Mouse (Mus musculus): ENCODE measurements around the gene Fam222b. TPM values are rescaled to one million over a fixed set of nuclear protein-coding genes. Genes with fewer than 3 reads are reported as not detected.

The Fam222b gene
- polyA plus RNA-seq, 1 experiment from 2014 or later = 21.8 TPM

DNA sequence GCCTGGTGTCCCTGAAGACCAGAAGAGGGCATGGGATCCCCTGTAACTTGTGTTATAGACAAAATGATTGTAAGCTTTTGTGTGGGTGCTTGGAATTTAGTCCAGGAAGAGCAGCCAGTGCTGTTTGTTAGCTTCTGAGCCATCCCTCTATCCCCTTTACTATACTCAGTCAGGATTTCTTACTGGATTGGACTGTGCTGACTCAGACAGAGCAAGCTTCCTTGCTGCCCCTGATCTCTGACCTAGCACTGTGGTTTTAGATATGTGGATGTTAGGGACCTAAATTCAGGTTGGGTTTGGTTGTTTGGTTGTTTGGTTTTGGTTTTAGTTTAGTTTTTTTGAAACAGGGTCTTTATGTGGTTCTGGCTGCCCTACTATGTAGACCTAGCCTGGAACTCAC, 24.0 kb downstream of the Fam222b start:
- ATAC-seq (ENCODE audit: insufficient number of reproducible peaks, low FRiP score, low TSS enrichment, low read depth) (no peak), DNase-seq (ENCODE audit: low spot score) (no peak)
- H3K4me3 ChIP-seq (ENCODE audit: low read depth, low read length) = no peak overlapping the region
- H3K4me2 ChIP-seq (ENCODE audit: low read depth, severe bottlenecking) = no peak overlapping the region
- no peaks in the 10 kb centered on the region for H3K36me3 ChIP-seq (ENCODE audit: control insufficient read depth, insufficient read depth, low read length)
- no peak overlapping the region for H3K9ac ChIP-seq (ENCODE audit: low read length)
- no peaks in the 10 kb centered on the region for H3K27me3 ChIP-seq (ENCODE audit: control insufficient read depth, insufficient read depth, low read length)
- H3K9me3 ChIP-seq (ENCODE audit: control insufficient read depth, low read length) = no peaks in the 10 kb centered on the region
- H3K27ac ChIP-seq (replicated peaks; ENCODE audit: low read depth, low read length) = no peak overlapping the region
- H3K4me1 ChIP-seq (ENCODE audit: control insufficient read depth, insufficient read depth, low read length) = peaks cover 6% of the 10 kb centered on the region

DNA sequence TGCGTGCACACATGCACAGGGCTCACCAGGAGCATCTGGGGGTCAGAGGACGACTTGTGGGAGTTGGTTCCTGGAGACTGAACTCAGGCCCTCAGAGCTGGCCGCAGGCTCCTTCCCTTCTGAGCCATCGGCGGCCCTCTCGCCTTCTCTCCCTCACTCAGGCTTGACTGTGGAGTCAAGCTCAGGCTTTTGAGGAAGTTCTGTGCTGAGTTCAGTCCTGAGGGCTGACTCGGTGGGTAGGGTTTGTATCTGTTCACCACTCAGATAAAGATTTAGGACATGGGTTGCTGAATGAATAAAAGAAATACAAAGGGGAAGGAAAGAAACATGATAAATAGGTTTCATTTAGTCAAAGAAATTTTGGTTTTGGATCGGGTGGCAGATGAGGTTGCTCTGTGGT, 25.4 kb downstream of the Fam222b start:
- no peaks in the 10 kb centered on the region for H3K27me3 ChIP-seq (ENCODE audit: control insufficient read depth, insufficient read depth, low read length)
- no peaks in the 10 kb centered on the region for H3K36me3 ChIP-seq (ENCODE audit: control insufficient read depth, insufficient read depth, low read length)
- no peak for ATAC-seq (ENCODE audit: insufficient number of reproducible peaks, low FRiP score, low TSS enrichment, low read depth)
- H3K9me3 ChIP-seq (ENCODE audit: control insufficient read depth, low read length) = no peaks in the 10 kb centered on the region
- H3K4me1 ChIP-seq (ENCODE audit: control insufficient read depth, insufficient read depth, low read length) = peaks cover 6% of the 10 kb centered on the region
- H3K27ac ChIP-seq (replicated peaks; ENCODE audit: low read depth, low read length) = no peak overlapping the region
- WGBS = 88% methylated on average over 8 of the region's 8 CpGs
- DNase-seq (ENCODE audit: low spot score) = no peak
- H3K4me2 ChIP-seq (ENCODE audit: low read depth, severe bottlenecking) = no peak overlapping the region
- H3K9ac ChIP-seq (ENCODE audit: low read length) = no peak overlapping the region
- H3K4me3 ChIP-seq (ENCODE audit: low read depth, low read length) = no peak overlapping the region

DNA sequence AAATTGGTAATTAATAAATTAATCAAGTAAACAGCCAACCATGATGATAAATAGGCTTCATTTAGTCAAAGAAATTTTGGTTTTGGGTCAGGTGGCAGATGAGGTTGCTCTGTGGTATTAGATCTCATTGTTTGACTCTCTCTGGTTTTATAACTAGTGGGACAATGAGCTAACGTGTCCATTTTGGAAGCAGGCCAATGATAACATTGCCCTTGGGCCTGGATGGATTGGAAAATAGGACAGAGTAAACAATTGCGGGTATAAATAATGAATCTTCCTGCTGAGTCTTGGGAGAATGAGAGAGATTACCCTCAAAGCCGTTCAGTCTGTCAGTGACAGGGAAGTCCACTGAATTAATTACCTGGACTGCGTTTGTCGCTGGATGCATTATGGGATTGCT, 26.7 kb downstream of the Fam222b start:
- Histone ChIP-seq H3K9me3 (ENCODE audit: control insufficient read depth, low read length) (no peaks in the 10 kb centered on the region), H3K9ac (ENCODE audit: low read length) (no peak overlapping the region), H3K4me1 (ENCODE audit: control insufficient read depth, insufficient read depth, low read length) (peaks cover 4% of the 10 kb centered on the region), H3K4me2 (ENCODE audit: low read depth, severe bottlenecking) (no peak overlapping the region), H3K4me3 (ENCODE audit: low read depth, low read length) (no peak overlapping the region), H3K36me3 (ENCODE audit: control insufficient read depth, insufficient read depth, low read length) (no peaks in the 10 kb centered on the region), H3K27ac (replicated peaks; ENCODE audit: low read depth, low read length) (no peak overlapping the region), H3K27me3 (ENCODE audit: control insufficient read depth, insufficient read depth, low read length) (no peaks in the 10 kb centered on the region)
- ATAC-seq (ENCODE audit: insufficient number of reproducible peaks, low FRiP score, low TSS enrichment, low read depth) (no peak), DNase-seq (ENCODE audit: low spot score) (no peak)
- 86% methylated on average over 5 of the region's 5 CpGs for WGBS

DNA sequence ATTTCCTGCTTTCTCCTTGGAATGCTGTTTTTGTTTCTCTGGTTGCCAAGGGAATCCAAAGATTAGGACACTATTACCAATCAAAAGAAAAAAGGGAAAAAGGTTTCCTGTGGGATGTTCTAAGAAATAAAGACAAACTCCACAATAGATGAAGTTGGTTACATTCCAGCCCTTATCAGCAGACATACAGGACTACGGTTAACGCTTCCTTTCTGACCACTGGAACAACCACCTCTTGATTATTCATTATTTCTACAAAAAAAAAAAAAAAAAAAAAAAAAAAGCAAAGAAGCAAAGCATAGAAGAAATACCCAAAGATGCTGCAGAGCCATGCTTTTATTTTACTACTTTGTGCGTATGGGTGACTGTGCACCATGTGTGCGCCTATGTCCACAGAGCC, 28.4 kb downstream of the Fam222b start:
- Histone ChIP-seq H3K4me3 (ENCODE audit: low read depth, low read length) (no peak overlapping the region), H3K9ac (ENCODE audit: low read length) (no peak overlapping the region), H3K4me2 (ENCODE audit: low read depth, severe bottlenecking) (no peak overlapping the region), H3K27ac (replicated peaks; ENCODE audit: low read depth, low read length) (no peak overlapping the region), H3K9me3 (ENCODE audit: control insufficient read depth, low read length) (no peaks in the 10 kb centered on the region), H3K4me1 (ENCODE audit: control insufficient read depth, insufficient read depth, low read length) (no peaks in the 10 kb centered on the region), H3K27me3 (ENCODE audit: control insufficient read depth, insufficient read depth, low read length) (no peaks in the 10 kb centered on the region), H3K36me3 (ENCODE audit: control insufficient read depth, insufficient read depth, low read length) (no peaks in the 10 kb centered on the region)
- no peak for DNase-seq (ENCODE audit: low spot score)
- ATAC-seq (ENCODE audit: insufficient number of reproducible peaks, low FRiP score, low TSS enrichment, low read depth) = no peak
- WGBS = 97% methylated on average over 4 of the region's 4 CpGs

- Histone ChIP-seq H3K4me1 (ENCODE audit: control insufficient read depth, insufficient read depth, low read length) (no peaks in the 10 kb centered on the region), H3K36me3 (ENCODE audit: control insufficient read depth, insufficient read depth, low read length) (no peaks in the 10 kb centered on the region), H3K27ac (replicated peaks; ENCODE audit: low read depth, low read length) (no peak overlapping the region), H3K9me3 (ENCODE audit: control insufficient read depth, low read length) (no peaks in the 10 kb centered on the region), H3K9ac (ENCODE audit: low read length) (no peak overlapping the region), H3K4me3 (ENCODE audit: low read depth, low read length) (no peak overlapping the region), H3K27me3 (ENCODE audit: control insufficient read depth, insufficient read depth, low read length) (no peaks in the 10 kb centered on the region), H3K4me2 (ENCODE audit: low read depth, severe bottlenecking) (no peak overlapping the region)
- DNase-seq (ENCODE audit: low spot score) (no peak), ATAC-seq (ENCODE audit: insufficient number of reproducible peaks, low FRiP score, low TSS enrichment, low read depth) (no peak)
These were observed 29.3 kb downstream of the Fam222b start for GRCm38 (mm10) chr11:78123782-78124181.

DNA sequence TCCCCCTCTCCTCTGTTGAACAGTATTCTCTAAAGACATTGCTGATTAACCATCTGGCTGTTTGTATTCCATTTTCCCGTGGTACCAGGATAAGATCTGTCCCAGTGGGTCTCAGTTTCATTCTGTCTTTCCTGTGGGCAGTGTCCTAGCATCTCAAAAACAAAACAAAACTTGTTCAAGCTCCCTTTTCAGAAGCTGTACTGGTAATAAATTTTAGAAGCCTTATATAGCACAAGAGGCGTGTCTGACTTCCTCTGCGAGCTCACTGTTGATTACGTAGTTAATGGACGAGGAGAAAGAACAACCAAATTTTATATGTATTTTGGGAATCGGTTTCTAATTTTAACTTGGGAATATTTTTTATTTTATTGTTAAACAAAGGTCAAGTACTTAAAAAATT, 31.2 kb downstream of the Fam222b start:
- no peak overlapping the region for H3K4me2 ChIP-seq (ENCODE audit: low read depth, severe bottlenecking)
- no peak for ATAC-seq (ENCODE audit: insufficient number of reproducible peaks, low FRiP score, low TSS enrichment, low read depth)

DNA sequence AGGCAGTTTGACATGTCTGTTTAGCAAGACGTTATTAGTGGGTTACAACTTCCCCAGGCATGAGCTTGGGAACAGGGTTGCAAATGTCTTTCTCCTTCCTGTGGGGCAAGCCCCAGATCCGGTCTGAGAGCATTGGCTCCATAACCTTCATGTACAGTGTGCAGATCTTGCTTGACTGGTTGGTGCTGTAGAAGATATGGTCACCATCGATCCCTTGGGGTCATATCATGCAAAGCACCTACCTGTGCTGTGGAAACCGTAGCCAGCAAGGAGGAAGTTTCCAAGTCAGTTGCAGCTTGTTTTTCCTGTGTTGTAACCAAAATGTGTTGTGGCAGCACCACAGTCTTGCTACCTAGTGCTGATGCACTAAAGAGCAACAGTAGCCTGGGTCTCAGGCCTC, 32.3 kb downstream of the Fam222b start:
- H3K4me1 ChIP-seq (ENCODE audit: control insufficient read depth, insufficient read depth, low read length) = no peaks in the 10 kb centered on the region
- no peak overlapping the region for H3K27ac ChIP-seq (replicated peaks; ENCODE audit: low read depth, low read length)
- DNase-seq (ENCODE audit: low spot score) (no peak), ATAC-seq (ENCODE audit: insufficient number of reproducible peaks, low FRiP score, low TSS enrichment, low read depth) (no peak)
- no peak overlapping the region for H3K4me3 ChIP-seq (ENCODE audit: low read depth, low read length)
- no peak overlapping the region for H3K4me2 ChIP-seq (ENCODE audit: low read depth, severe bottlenecking)
- 75% methylated on average over 4 of the region's 4 CpGs for WGBS
- no peaks in the 10 kb centered on the region for H3K36me3 ChIP-seq (ENCODE audit: control insufficient read depth, insufficient read depth, low read length)
- H3K27me3 ChIP-seq (ENCODE audit: control insufficient read depth, insufficient read depth, low read length) = no peaks in the 10 kb centered on the region
- H3K9ac ChIP-seq (ENCODE audit: low read length) = no peak overlapping the region
- no peaks in the 10 kb centered on the region for H3K9me3 ChIP-seq (ENCODE audit: control insufficient read depth, low read length)

More for the DNA sequence above, 31.2 kb downstream of the Fam222b start:
- Histone ChIP-seq H3K4me1 (ENCODE audit: control insufficient read depth, insufficient read depth, low read length) (no peaks in the 10 kb centered on the region), H3K27ac (replicated peaks; ENCODE audit: low read depth, low read length) (no peak overlapping the region), H3K4me3 (ENCODE audit: low read depth, low read length) (no peak overlapping the region), H3K9me3 (ENCODE audit: control insufficient read depth, low read length) (no peaks in the 10 kb centered on the region), H3K9ac (ENCODE audit: low read length) (no peak overlapping the region), H3K27me3 (ENCODE audit: control insufficient read depth, insufficient read depth, low read length) (no peaks in the 10 kb centered on the region), H3K36me3 (ENCODE audit: control insufficient read depth, insufficient read depth, low read length) (no peaks in the 10 kb centered on the region)
- DNase-seq (ENCODE audit: low spot score) = no peak
- WGBS = 79% methylated on average over 6 of the region's 6 CpGs

GRCm38 (mm10) chr11:78129458-78129857, 35.0 kb downstream of the Fam222b start:
- Histone ChIP-seq H3K27me3 (ENCODE audit: control insufficient read depth, insufficient read depth, low read length) (no peaks in the 10 kb centered on the region), H3K4me3 (ENCODE audit: low read depth, low read length) (no peak overlapping the region), H3K36me3 (ENCODE audit: control insufficient read depth, insufficient read depth, low read length) (peaks cover 2% of the 10 kb centered on the region; the same call in 1 of the 2 replicates), H3K27ac (replicated peaks; ENCODE audit: low read depth, low read length) (no peak overlapping the region), H3K4me2 (ENCODE audit: low read depth, severe bottlenecking) (no peak overlapping the region), H3K9me3 (ENCODE audit: control insufficient read depth, low read length) (no peaks in the 10 kb centered on the region), H3K9ac (ENCODE audit: low read length) (no peak overlapping the region), H3K4me1 (ENCODE audit: control insufficient read depth, insufficient read depth, low read length) (no peaks in the 10 kb centered on the region)
- no peak for DNase-seq (ENCODE audit: low spot score)
- WGBS = 70% methylated on average over 8 of the region's 8 CpGs
- ATAC-seq (ENCODE audit: insufficient number of reproducible peaks, low FRiP score, low TSS enrichment, low read depth) = no peak

DNA sequence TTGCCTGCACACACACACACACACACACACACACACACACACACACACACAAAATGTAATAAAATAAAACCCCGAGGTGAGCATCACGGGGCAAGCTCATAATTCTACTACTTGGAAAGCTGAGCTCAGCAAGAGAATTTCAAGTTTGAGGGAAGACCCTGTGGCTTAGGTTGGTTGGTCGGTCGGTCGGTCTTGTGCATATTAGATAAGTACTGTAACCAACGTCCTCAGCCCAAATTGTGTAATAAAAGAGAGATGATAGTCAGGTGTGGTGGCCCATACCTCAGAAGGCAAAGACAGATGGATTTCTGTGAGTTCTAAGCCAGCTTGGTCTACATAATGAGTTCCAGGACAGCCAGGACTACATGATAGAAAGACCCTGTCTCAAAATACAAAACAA, 39.5 kb downstream of the Fam222b start:
- 94% methylated on average over 6 of the region's 6 CpGs for WGBS
- no peaks in the 10 kb centered on the region for H3K9me3 ChIP-seq (ENCODE audit: control insufficient read depth, low read length)
- H3K27me3 ChIP-seq (ENCODE audit: control insufficient read depth, insufficient read depth, low read length) = no peaks in the 10 kb centered on the region
- no peak overlapping the region for H3K27ac ChIP-seq (replicated peaks; ENCODE audit: low read depth, low read length)
- DNase-seq (ENCODE audit: low spot score) (no peak), ATAC-seq (ENCODE audit: insufficient number of reproducible peaks, low FRiP score, low TSS enrichment, low read depth) (no peak)
- H3K4me1 ChIP-seq (ENCODE audit: control insufficient read depth, insufficient read depth, low read length) = no peaks in the 10 kb centered on the region
- peaks cover 2% of the 10 kb centered on the region; the same call in 1 of the 2 replicates for H3K36me3 ChIP-seq (ENCODE audit: control insufficient read depth, insufficient read depth, low read length)
- no peak overlapping the region for H3K4me2 ChIP-seq (ENCODE audit: low read depth, severe bottlenecking)
- H3K9ac ChIP-seq (ENCODE audit: low read length) = no peak overlapping the region
- no peak overlapping the region for H3K4me3 ChIP-seq (ENCODE audit: low read depth, low read length)

Data from limb, embryonic 11.5 days (tissue).